Mouse (Mus musculus): Measurements from ENCODE around the gene Chst3. TPM values are rescaled to one million over a fixed set of nuclear protein-coding genes. Genes with fewer than 3 reads are reported as not detected.

Chst3 gene
- polyA plus RNA-seq, 1 experiment from 2014 or later: 0.26 TPM

- H3K4me3 ChIP-seq (ENCODE audit: control insufficient read depth in 1 of 2, insufficient read depth in 1 of 2, low read depth in 1 of 2, low read length in 2 of 2): no peak overlapping the region
- H3K9me3 ChIP-seq (ENCODE audit: control insufficient read depth, low read length): no peaks in the 10 kb centered on the region
- no peaks in the 10 kb centered on the region for H3K36me3 ChIP-seq (ENCODE audit: control insufficient read depth, insufficient read depth, low read length)
- no peak overlapping the region for H3K27ac ChIP-seq (replicated peaks in 1 of 2; ENCODE audit: control insufficient read depth in 1 of 2, insufficient read depth in 1 of 2, low read depth in 2 of 2, low read length in 2 of 2)
- 64% methylated on average over 5 of the region's 5 CpGs for WGBS
- ATAC-seq (ENCODE audit: insufficient number of reproducible peaks, insufficient read depth, low FRiP score, low read depth): no peak
- no peak overlapping the region for H3K9ac ChIP-seq (ENCODE audit: low read length)
- peaks cover 26 to 35% of the 10 kb centered on the region in 2 experiments for H3K4me1 ChIP-seq (ENCODE audit: control insufficient read depth in 2 of 2, insufficient read depth in 2 of 2, low read length in 2 of 2)
- H3K4me2 ChIP-seq (ENCODE audit: low read length): no peak overlapping the region
- H3K27me3 ChIP-seq (ENCODE audit: control insufficient read depth, insufficient read depth, low read length): 0 out of 2 replicates have a peak, but pooled peaks cover 15% of the 10 kb centered on the region
Measured at GRCm38 (mm10) chr10:60196971-60197370, 22.1 kb downstream of the Chst3 start.

- H3K4me3 ChIP-seq (ENCODE audit: control insufficient read depth in 1 of 2, insufficient read depth in 1 of 2, low read depth in 1 of 2, low read length in 2 of 2): no peak overlapping the region
- H3K9me3 ChIP-seq (ENCODE audit: control insufficient read depth, low read length): no peaks in the 10 kb centered on the region
- peak overlapping the region; percentile 3; the same call in 1 of the 2 replicates for H3K4me2 ChIP-seq (ENCODE audit: low read length)
- peak overlapping the region; percentile 9 to 66; a peak in 3 of 4 replicates for H3K27ac ChIP-seq (replicated peaks in 1 of 2; ENCODE audit: control insufficient read depth in 1 of 2, insufficient read depth in 1 of 2, low read depth in 2 of 2, low read length in 2 of 2)
- 9% methylated on average over 4 of the region's 4 CpGs for WGBS
- 0 out of 2 replicates have a peak overlapping the region, but pooled peaks have one; percentile 4 for H3K9ac ChIP-seq (ENCODE audit: low read length)
- peaks cover 22% of the 10 kb centered on the region; the same call in 1 of the 2 replicates for H3K27me3 ChIP-seq (ENCODE audit: control insufficient read depth, insufficient read depth, low read length)
- peaks cover 26 to 38% of the 10 kb centered on the region in 2 experiments for H3K4me1 ChIP-seq (ENCODE audit: control insufficient read depth in 2 of 2, insufficient read depth in 2 of 2, low read length in 2 of 2)
- no peaks in the 10 kb centered on the region for H3K36me3 ChIP-seq (ENCODE audit: control insufficient read depth, insufficient read depth, low read length)
- ATAC-seq (ENCODE audit: insufficient number of reproducible peaks, insufficient read depth, low FRiP score, low read depth): peak; percentile 36; the same call in 1 of the 2 replicates
Measured at GRCm38 (mm10) chr10:60195087-60195486, 24.0 kb downstream of the Chst3 start.

DNA sequence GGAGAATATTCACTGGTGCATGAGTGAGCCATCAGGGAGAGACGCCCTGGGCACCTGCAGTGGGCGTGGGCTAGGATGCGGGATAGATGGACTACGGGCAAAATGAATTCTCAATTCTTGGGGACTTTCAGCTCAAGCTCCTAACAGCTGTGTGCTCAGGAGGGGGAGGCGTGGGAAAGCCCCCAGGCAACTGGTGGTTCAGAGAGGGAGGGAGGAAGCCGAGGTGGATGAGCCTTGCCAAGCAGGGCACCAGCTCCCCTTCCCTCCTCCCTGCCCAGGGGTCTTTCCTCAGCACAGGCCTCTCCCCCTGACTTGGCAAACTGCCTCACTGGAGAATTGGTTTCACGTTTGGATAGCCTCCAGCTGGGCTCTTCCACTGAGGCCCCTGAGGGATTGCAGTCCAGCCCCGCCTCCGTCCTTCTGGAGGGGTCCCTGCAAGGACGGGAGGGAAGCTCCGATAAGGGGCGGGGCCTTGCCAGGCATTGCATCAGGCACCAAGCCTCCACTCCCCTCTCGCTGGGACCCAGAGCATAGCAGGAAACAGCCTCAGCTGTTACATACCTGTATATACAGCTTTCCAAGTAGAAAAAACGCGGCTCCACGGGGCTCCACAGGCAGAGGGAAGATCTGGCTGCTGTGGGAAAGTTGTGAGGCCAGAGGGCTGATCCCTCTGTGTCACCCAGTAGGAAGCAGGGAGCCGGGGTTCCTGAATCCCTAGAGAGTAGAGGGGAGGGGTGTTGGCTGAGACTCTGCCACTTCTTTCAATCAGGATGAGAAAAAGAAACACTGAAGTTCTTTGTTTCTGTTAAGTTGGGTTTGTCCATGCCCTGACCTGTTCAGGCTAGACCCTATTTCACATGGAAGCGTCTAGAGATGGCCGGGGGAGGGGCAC, 25.3 kb downstream of the Chst3 start:
- peak overlapping the region in 1 of 2 experiments; percentile 3; a peak in 1 of 4 replicates for H3K4me3 ChIP-seq (ENCODE audit: control insufficient read depth in 1 of 2, insufficient read depth in 1 of 2, low read depth in 1 of 2, low read length in 2 of 2)
- ATAC-seq (ENCODE audit: insufficient number of reproducible peaks, insufficient read depth, low FRiP score, low read depth): peak; percentile 76
- peaks cover 26 to 38% of the 10 kb centered on the region in 2 experiments for H3K4me1 ChIP-seq (ENCODE audit: control insufficient read depth in 2 of 2, insufficient read depth in 2 of 2, low read length in 2 of 2)
- H3K9me3 ChIP-seq (ENCODE audit: control insufficient read depth, low read length): no peaks in the 10 kb centered on the region
- peak overlapping the region; percentile 58 for H3K4me2 ChIP-seq (ENCODE audit: low read length)
- H3K9ac ChIP-seq (ENCODE audit: low read length): peak overlapping the region; percentile 42
- WGBS: 8% methylated on average over 18 of the region's 19 CpGs
- no peaks in the 10 kb centered on the region for H3K36me3 ChIP-seq (ENCODE audit: control insufficient read depth, insufficient read depth, low read length)
- H3K27ac ChIP-seq (replicated peaks in 1 of 2; ENCODE audit: control insufficient read depth in 1 of 2, insufficient read depth in 1 of 2, low read depth in 2 of 2, low read length in 2 of 2): peak overlapping the region; percentile 4 to 66; a peak in 3 of 4 replicates
- H3K27me3 ChIP-seq (ENCODE audit: control insufficient read depth, insufficient read depth, low read length): peaks cover 24% of the 10 kb centered on the region; the same call in 1 of the 2 replicates

- Histone ChIP-seq H3K4me1 (ENCODE audit: control insufficient read depth in 2 of 2, insufficient read depth in 2 of 2, low read length in 2 of 2) (peaks cover 21 to 28% of the 10 kb centered on the region in 2 experiments), H3K27ac (replicated peaks in 1 of 2; ENCODE audit: control insufficient read depth in 1 of 2, insufficient read depth in 1 of 2, low read depth in 2 of 2, low read length in 2 of 2) (no peak overlapping the region), H3K36me3 (ENCODE audit: control insufficient read depth, insufficient read depth, low read length) (no peaks in the 10 kb centered on the region), H3K4me2 (ENCODE audit: low read length) (peak overlapping the region; percentile 67), H3K27me3 (ENCODE audit: control insufficient read depth, insufficient read depth, low read length) (peaks cover 27% of the 10 kb centered on the region), H3K9ac (ENCODE audit: low read length) (no peak overlapping the region; the same call in 1 of the 2 replicates), H3K9me3 (ENCODE audit: control insufficient read depth, low read length) (no peaks in the 10 kb centered on the region), H3K4me3 (ENCODE audit: control insufficient read depth in 1 of 2, insufficient read depth in 1 of 2, low read depth in 1 of 2, low read length in 2 of 2) (peak overlapping the region; percentile 31 to 36)
- ATAC-seq (ENCODE audit: insufficient number of reproducible peaks, insufficient read depth, low FRiP score, low read depth): no peak
- under 1% methylated on average over 17 of the region's 17 CpGs for WGBS
Measured at GRCm38 (mm10) chr10:60191796-60192195, 27.3 kb downstream of the Chst3 start.

- Histone ChIP-seq H3K4me1 (ENCODE audit: control insufficient read depth in 2 of 2, insufficient read depth in 2 of 2, low read length in 2 of 2) (peaks cover 15 to 17% of the 10 kb centered on the region in 2 experiments), H3K27ac (replicated peaks in 1 of 2; ENCODE audit: control insufficient read depth in 1 of 2, insufficient read depth in 1 of 2, low read depth in 2 of 2, low read length in 2 of 2) (no peak overlapping the region), H3K4me2 (ENCODE audit: low read length) (no peak overlapping the region), H3K9ac (ENCODE audit: low read length) (no peak overlapping the region), H3K4me3 (ENCODE audit: control insufficient read depth in 1 of 2, insufficient read depth in 1 of 2, low read depth in 1 of 2, low read length in 2 of 2) (no peak overlapping the region), H3K9me3 (ENCODE audit: control insufficient read depth, low read length) (no peaks in the 10 kb centered on the region), H3K27me3 (ENCODE audit: control insufficient read depth, insufficient read depth, low read length) (peaks cover 48% of the 10 kb centered on the region), H3K36me3 (ENCODE audit: control insufficient read depth, insufficient read depth, low read length) (no peaks in the 10 kb centered on the region)
- ATAC-seq (ENCODE audit: insufficient number of reproducible peaks, insufficient read depth, low FRiP score, low read depth): no peak
- 60% methylated on average over 6 of the region's 6 CpGs for WGBS
Measured at GRCm38 (mm10) chr10:60189534-60190186, 29.4 kb downstream of the Chst3 start.

DNA sequence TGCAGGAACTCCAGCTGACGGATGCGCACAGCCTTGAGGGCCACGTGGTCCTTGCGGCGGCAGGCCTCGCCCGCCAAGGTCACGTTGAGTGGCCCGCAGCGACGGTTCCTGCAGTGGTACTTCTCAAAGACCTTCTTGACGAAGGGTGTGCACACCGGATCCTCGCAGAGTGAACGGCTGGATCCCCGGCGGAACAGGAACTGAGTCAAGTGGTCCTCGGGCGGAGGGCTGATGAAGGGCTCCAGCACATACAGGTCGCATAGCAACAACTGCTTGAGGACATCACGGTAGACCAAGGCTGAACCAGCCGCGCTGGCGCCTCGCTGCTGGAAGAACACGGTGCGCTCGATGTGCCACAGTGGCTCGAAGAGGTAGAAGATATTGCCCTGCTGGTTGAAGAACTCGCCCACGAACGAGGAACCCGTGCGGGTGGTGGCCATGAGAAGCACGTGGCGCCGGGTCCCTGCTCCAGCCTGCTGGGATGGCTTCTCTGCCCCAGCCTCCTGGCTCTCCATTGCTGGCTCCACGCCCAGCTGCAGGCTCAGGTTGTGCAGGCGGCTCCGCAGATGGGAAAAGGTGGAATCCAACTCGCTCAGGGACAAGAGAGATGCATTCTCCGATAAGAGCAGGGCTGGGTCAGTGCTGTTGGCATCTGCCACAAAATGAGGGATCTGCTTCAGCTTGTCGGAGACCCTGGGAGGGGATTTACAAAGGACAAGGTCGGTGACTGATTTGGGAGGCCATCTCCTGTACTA, 32.7 kb downstream of the Chst3 start:
- H3K27me3 ChIP-seq (ENCODE audit: control insufficient read depth, insufficient read depth, low read length): peaks cover 38% of the 10 kb centered on the region
- H3K4me3 ChIP-seq (ENCODE audit: control insufficient read depth in 1 of 2, insufficient read depth in 1 of 2, low read depth in 1 of 2, low read length in 2 of 2): no peak overlapping the region; a peak in 1 of 4 replicates

More for the DNA sequence above, 32.7 kb downstream of the Chst3 start:
- Histone ChIP-seq H3K4me1 (ENCODE audit: control insufficient read depth in 2 of 2, insufficient read depth in 2 of 2, low read length in 2 of 2) (peaks cover under 1 to 2% of the 10 kb centered on the region in 2 experiments; a peak in 2 of 4 replicates), H3K27ac (replicated peaks in 1 of 2; ENCODE audit: control insufficient read depth in 1 of 2, insufficient read depth in 1 of 2, low read depth in 2 of 2, low read length in 2 of 2) (no peak overlapping the region), H3K9me3 (ENCODE audit: control insufficient read depth, low read length) (no peaks in the 10 kb centered on the region), H3K4me2 (ENCODE audit: low read length) (peak overlapping the region; percentile 32; the same call in 1 of the 2 replicates), H3K36me3 (ENCODE audit: control insufficient read depth, insufficient read depth, low read length) (no peaks in the 10 kb centered on the region), H3K9ac (ENCODE audit: low read length) (no peak overlapping the region)
- WGBS: 51% methylated on average over 44 of the region's 44 CpGs
- no peak; the same call in 1 of the 2 replicates for ATAC-seq (ENCODE audit: insufficient number of reproducible peaks, insufficient read depth, low FRiP score, low read depth)
